Mouse (Mus musculus) lung, adult 2 months (tissue): ENCODE data around the gene Lipc.

Experiments used
- CTCF ChIP-seq: fragments of 200-500 bp; IDR thresholded peaks from 2 replicates; pipeline ENCODE4 v1.5.1; 2011; ENCODE audit warnings: mild to moderate bottlenecking, low read length, control low read depth; ENCODE audit not compliant: insufficient read depth
- POLR2A ChIP-seq: fragments of 200-500 bp; IDR thresholded peaks from 2 replicates; pipeline ENCODE4 v1.6.1; 2011; ENCODE audit warnings: low read depth, mild to moderate bottlenecking, control low read depth, low read length, borderline replicate concordance; ENCODE audit errors: extremely low read depth

DNA sequence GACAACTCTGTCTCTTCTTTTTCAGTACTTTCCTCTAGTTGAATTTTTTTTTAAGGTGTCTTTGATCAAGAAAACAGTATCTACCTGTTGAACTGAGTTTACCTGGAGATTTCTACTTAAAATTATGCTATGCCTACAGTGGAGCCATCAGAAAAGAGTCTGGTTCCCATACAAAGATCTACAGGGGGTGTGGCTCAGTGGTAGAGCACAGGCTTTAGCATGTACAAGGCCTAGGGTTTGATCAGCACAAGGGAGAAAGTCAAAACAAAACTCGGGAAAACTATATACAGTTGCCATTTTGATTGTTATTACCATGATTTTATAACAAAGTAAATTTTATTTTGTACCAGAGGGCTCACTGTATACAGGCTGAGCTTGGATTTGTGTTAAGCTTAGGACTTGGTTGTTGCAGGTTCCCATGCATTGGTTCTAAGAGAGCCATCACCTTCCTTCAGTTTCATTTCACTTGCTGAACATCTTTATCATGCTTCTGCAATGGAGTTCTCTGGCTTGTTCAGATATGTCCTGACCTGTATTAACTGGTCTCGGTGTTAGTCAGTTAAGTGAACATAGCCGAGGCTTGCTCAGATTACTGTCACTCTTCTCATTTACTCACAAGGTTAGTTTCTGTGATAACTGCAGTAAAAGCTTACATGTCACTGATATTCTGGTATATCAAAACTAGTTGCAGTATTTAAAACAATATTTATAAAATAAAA is 200.4 kb downstream of the Lipc start:
- TF ChIP-seq CTCF (no peak), POLR2A (no peak)
